In genomic region chr5:122639517-122639916, GRCm38 (mm10) we compare ENCODE assay signal across 14 mouse cellular contexts.
"Had no signal": no experiment of that assay in that cellular context is flagged by ENCODE, and none has a peak within 500 bp of the region (broad histone marks: within the 10 kb centered on the region; RNA-seq: fewer than 3 reads in every experiment).

No protein-coding gene starts in this region.

- ATAC-seq: midbrain, embryonic 15.5 days had no signal

- DNase-seq: kidney, adult 8-10 months; kidney, postnatal 10 days; kidney, postnatal 36 days; layer of hippocampus, postnatal 36 days; liver, embryonic 13.5 days; lung, adult 2 months; lung, postnatal 14 days; lung, postnatal 4 days; retina, postnatal 1 day; right cerebral cortex, postnatal 25 days; spleen, adult 18-20 months; thymus, postnatal 14 days; thymus, postnatal 4 days had no signal
